Mouse (Mus musculus): ENCODE data around the gene Zfp146. TPM values are rescaled to one million over a fixed set of nuclear protein-coding genes. Genes with fewer than 3 reads are reported as not detected.
"Not testable (repeated sequence)": the region's sequence is repeated elsewhere in the genome, so short reads cannot be mapped to it uniquely, and the experiment has no call there.

Gene Zfp146
- total and polyA plus RNA-seq, 2 experiments from 2014 or later, result 5.7 to 18.6 TPM

DNA sequence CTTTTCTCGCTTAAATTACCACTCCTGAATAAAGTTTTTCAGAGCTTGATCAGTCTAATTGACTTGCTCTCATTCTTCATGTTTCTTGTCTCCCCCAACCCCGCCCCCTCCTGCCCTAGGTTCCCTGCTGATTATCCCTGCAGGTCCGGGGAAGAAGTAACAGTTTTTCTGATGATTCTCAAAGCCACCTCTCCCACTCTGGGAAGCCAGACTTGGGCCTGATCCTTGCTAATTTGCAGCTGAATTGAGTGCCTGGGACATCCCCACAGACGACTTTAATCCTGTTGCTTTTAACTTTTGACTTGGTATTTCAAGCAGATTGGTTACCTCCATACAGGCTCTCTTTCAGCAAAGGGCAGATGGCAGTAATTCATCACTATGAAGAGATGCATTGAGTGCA lies 41.5 kb upstream of the Zfp146 start:
- WGBS, result 28% methylated on average over 4 of the region's 4 CpGs
- Histone ChIP-seq H3K4me3 (ENCODE audit: low read depth, low read length) (no peak overlapping the region), H3K27ac (ENCODE audit: low read depth) (no peak overlapping the region), H3K9me3 (replicated peaks; ENCODE audit: control insufficient read depth, low read length) (no peaks in the 10 kb centered on the region), H3K27me3 (ENCODE audit: control insufficient read depth, insufficient read depth, low read length) (no peaks in the 10 kb centered on the region), H3K9ac (replicated peaks; ENCODE audit: low read depth, low read length) (no peak overlapping the region), H3K36me3 (replicated peaks; ENCODE audit: control insufficient read depth, insufficient read depth, low read length) (no peaks in the 10 kb centered on the region), H3K4me2 (ENCODE audit: low read depth, low read length) (no peak overlapping the region), H3K4me1 (ENCODE audit: control insufficient read depth, insufficient read depth) (no peaks in the 10 kb centered on the region)
- TF ChIP-seq CTCF (IDR thresholded peaks at IDR 0.05; ENCODE audit: low read depth) (no peak), EP300 (IDR thresholded peaks at IDR 0.05; ENCODE audit: low read depth) (no peak)
- no peak for DNase-seq (ENCODE audit: low spot score)
- ATAC-seq (ENCODE audit: insufficient read depth, low read depth), result no peak

DNA sequence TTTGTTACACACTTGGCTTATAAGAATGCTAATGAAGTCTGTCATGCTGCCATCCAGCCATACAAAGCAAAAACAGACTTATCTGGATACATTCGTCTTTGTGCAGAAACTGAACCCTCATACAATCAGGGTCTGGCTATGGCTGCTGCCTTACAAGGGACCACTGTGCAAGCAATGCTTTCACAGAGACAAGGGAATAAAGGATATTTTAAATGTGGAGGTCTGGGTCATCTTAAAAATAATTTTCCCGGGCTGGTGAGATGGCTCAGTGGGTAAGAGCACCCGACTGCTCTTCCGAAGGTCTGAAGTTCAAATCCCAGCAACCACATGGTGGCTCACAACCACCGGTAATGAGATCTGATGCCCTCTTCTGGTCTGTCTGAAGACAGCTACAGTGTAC lies 36.8 kb upstream of the Zfp146 start:
- not testable (repeated sequence) for H3K4me2 ChIP-seq (ENCODE audit: low read depth, low read length); H3K9ac ChIP-seq (replicated peaks; ENCODE audit: low read depth, low read length); H3K36me3 ChIP-seq (replicated peaks; ENCODE audit: control insufficient read depth, insufficient read depth, low read length); H3K9me3 ChIP-seq (replicated peaks; ENCODE audit: control insufficient read depth, low read length); ATAC-seq (ENCODE audit: insufficient read depth, low read depth); H3K4me3 ChIP-seq (ENCODE audit: low read depth, low read length); H3K27me3 ChIP-seq (ENCODE audit: control insufficient read depth, insufficient read depth, low read length); DNase-seq (ENCODE audit: low spot score); H3K27ac ChIP-seq (ENCODE audit: low read depth); H3K4me1 ChIP-seq (ENCODE audit: control insufficient read depth, insufficient read depth)
- WGBS, result 49% methylated on average over 5 of the region's 5 CpGs

DNA sequence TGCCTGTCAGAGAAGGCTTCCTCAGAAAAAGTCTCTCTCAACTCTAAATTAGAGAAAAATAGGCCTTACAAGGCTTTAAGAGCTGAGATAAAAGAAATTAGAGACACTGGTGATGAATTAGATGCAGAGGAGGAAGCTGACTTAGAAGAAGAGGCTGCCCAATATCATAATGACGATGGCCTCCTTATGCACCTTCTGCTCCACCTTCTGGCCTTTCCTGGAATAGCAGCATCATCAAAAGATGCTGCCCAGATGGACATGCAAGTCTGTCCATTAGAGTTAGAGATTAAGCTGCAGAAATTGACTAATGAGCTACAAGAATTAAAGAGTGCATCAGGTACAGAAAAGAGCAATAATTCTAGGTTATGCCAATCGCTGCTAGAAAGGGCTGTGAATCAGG lies 35.8 kb upstream of the Zfp146 start:
- H3K36me3 ChIP-seq (replicated peaks; ENCODE audit: control insufficient read depth, insufficient read depth, low read length), result no peaks in the 10 kb centered on the region
- H3K27ac ChIP-seq (ENCODE audit: low read depth), result no peak overlapping the region
- WGBS, result 4% methylated on average over 2 of the region's 2 CpGs
- no peak overlapping the region for H3K4me2 ChIP-seq (ENCODE audit: low read depth, low read length)
- H3K9me3 ChIP-seq (replicated peaks; ENCODE audit: control insufficient read depth, low read length), result no peaks in the 10 kb centered on the region
- H3K9ac ChIP-seq (replicated peaks; ENCODE audit: low read depth, low read length), result no peak overlapping the region
- H3K27me3 ChIP-seq (ENCODE audit: control insufficient read depth, insufficient read depth, low read length), result no peaks in the 10 kb centered on the region
- ATAC-seq (ENCODE audit: insufficient read depth, low read depth) (no peak), DNase-seq (ENCODE audit: low spot score) (peak; percentile 46)
- peaks cover 7% of the 10 kb centered on the region; the same call in 1 of the 2 replicates for H3K4me1 ChIP-seq (ENCODE audit: control insufficient read depth, insufficient read depth)
- H3K4me3 ChIP-seq (ENCODE audit: low read depth, low read length), result no peak overlapping the region
- peak; percentile 90 for TF ChIP-seq CTCF (IDR thresholded peaks at IDR 0.05; ENCODE audit: low read depth)
- TF ChIP-seq EP300 (IDR thresholded peaks at IDR 0.05; ENCODE audit: low read depth), result no peak

DNA sequence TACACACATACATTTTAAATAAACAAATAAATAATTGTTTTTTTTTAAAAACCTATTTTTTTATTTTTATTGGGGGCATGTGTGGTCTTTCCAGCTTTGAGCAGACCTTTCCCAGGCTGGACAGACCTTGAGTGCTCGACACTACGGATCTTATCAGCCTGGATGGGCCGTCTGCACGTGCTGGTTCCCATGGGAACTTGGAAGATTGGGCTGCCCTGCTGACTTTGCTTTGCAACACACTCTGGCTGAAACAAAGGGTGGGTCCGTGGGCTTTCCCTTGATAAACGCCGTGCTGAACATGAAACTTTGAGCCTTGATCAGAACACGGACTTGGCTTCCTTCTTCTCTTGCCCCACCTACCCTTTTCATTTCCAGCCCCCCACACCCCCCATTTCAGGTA lies 34.8 kb upstream of the Zfp146 start:
- peaks cover 7% of the 10 kb centered on the region; the same call in 1 of the 2 replicates for H3K4me1 ChIP-seq (ENCODE audit: control insufficient read depth, insufficient read depth)
- no peak for TF ChIP-seq CTCF (IDR thresholded peaks at IDR 0.05; ENCODE audit: low read depth)
- no peak for TF ChIP-seq EP300 (IDR thresholded peaks at IDR 0.05; ENCODE audit: low read depth)
- WGBS, result 13% methylated on average over 8 of the region's 8 CpGs
- H3K9me3 ChIP-seq (replicated peaks; ENCODE audit: control insufficient read depth, low read length), result no peaks in the 10 kb centered on the region
- no peaks in the 10 kb centered on the region for H3K36me3 ChIP-seq (replicated peaks; ENCODE audit: control insufficient read depth, insufficient read depth, low read length)
- H3K4me2 ChIP-seq (ENCODE audit: low read depth, low read length), result 0 out of 2 replicates have a peak overlapping the region, but pooled peaks have one; percentile 17
- no peak for ATAC-seq (ENCODE audit: insufficient read depth, low read depth)
- no peak overlapping the region for H3K9ac ChIP-seq (replicated peaks; ENCODE audit: low read depth, low read length)
- no peak for DNase-seq (ENCODE audit: low spot score)
- no peak overlapping the region for H3K27ac ChIP-seq (ENCODE audit: low read depth)
- no peak overlapping the region for H3K4me3 ChIP-seq (ENCODE audit: low read depth, low read length)
- no peaks in the 10 kb centered on the region for H3K27me3 ChIP-seq (ENCODE audit: control insufficient read depth, insufficient read depth, low read length)

DNA sequence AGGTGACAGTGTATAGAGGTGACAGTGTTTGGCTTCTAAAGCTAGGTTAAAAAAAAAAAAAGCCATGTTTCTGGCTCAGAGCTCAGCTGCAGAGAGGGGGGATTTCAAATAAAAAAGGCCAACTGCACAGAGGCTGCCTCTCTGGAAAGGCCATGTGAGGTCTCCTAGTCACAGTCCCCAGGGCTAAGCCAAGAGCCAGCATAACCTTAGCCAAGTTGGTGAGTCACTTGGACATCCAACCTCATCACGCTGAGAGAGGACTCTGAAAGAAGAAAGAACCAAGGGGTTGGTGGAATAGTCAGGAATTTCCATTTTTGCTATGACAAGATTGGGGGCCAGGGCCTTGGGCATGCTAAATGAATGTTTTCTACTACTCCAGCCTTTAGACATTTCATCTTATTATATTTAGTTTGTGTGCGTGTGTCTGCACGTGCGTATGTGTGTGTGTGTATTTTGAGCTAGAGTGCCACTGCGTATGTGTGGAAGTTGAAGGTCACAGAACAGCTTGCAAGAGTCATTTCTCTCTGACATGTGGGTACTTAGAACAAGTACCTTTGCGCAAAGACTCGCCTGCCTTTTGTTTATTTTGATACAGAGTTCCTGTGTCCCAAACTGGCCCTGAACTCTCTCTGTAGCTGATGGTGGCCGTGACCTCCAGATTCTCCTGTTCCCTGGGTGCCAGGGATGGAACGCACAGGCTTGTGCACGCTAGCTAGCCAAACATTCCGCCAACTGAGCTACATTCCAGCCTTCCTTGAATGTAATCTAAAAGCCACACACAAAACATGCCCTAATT lies 33.5 kb upstream of the Zfp146 start:
- Histone ChIP-seq H3K4me2 (ENCODE audit: low read depth, low read length) (no peak overlapping the region), H3K4me3 (ENCODE audit: low read depth, low read length) (no peak overlapping the region), H3K27me3 (ENCODE audit: control insufficient read depth, insufficient read depth, low read length) (no peaks in the 10 kb centered on the region), H3K36me3 (replicated peaks; ENCODE audit: control insufficient read depth, insufficient read depth, low read length) (no peaks in the 10 kb centered on the region), H3K4me1 (ENCODE audit: control insufficient read depth, insufficient read depth) (peaks cover 7% of the 10 kb centered on the region; the same call in 1 of the 2 replicates), H3K9ac (replicated peaks; ENCODE audit: low read depth, low read length) (no peak overlapping the region), H3K9me3 (replicated peaks; ENCODE audit: control insufficient read depth, low read length) (no peaks in the 10 kb centered on the region), H3K27ac (ENCODE audit: low read depth) (peak overlapping the region; percentile 64)
- ATAC-seq (ENCODE audit: insufficient read depth, low read depth), result peak; percentile 59
- DNase-seq (ENCODE audit: low spot score), result peak; percentile 58
- WGBS, result 48% methylated on average over 11 of the region's 11 CpGs
- TF ChIP-seq EP300 (IDR thresholded peaks at IDR 0.05; ENCODE audit: low read depth), result no peak

DNA sequence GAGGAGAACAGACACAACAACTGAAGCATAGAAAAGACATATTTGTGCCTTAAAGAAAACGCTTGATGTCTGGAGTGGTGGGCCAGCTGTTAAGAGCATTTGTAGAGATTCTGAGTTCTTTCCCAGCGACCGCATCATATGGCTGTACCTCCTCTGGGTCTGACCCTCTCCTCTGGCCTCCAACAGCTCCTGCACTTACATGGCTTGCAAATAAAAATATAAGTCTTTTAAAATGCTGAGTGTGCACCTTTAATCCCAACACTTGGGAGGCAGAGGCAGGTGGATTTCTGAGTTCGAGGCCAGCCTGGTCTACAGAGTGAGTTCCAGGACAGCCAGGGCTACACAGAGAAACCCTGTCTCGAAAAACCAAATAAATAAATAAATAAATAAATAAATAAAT lies 31.1 kb upstream of the Zfp146 start:
- H3K36me3 ChIP-seq (replicated peaks; ENCODE audit: control insufficient read depth, insufficient read depth, low read length); H3K27ac ChIP-seq (ENCODE audit: low read depth); H3K9me3 ChIP-seq (replicated peaks; ENCODE audit: control insufficient read depth, low read length); H3K9ac ChIP-seq (replicated peaks; ENCODE audit: low read depth, low read length); DNase-seq (ENCODE audit: low spot score); H3K4me3 ChIP-seq (ENCODE audit: low read depth, low read length); ATAC-seq (ENCODE audit: insufficient read depth, low read depth); H3K4me1 ChIP-seq (ENCODE audit: control insufficient read depth, insufficient read depth); H3K4me2 ChIP-seq (ENCODE audit: low read depth, low read length); H3K27me3 ChIP-seq (ENCODE audit: control insufficient read depth, insufficient read depth, low read length): not testable (repeated sequence)
- 84% methylated on average over 5 of the region's 5 CpGs for WGBS
